Mouse (Mus musculus) heart, embryonic 13.5 days (tissue): ENCODE measurements around the gene Adipor1. TPM values are rescaled to one million over a fixed set of nuclear protein-coding genes. Genes with fewer than 3 reads are reported as not detected.
A peak's percentile ranks its signal among the peaks of the same experiment; 100 is the strongest.

Experiments
- ATAC-seq: fragments of 200-750 bp; cut with Nextera tagmentation; 2 replicates; pipeline ENCODE4 v1.8.0; 2017; ENCODE audit warnings: moderate TSS enrichment; ENCODE audit not compliant: insufficient number of reproducible peaks, low FRiP score, low TSS enrichment; ENCODE audit errors: extremely low read depth
- H3K27ac ChIP-seq: fragments of 300-500 bp; sonication (generic); replicated peaks from 2 replicates; pipeline ENCODE4 v1.5.1; 2015; ENCODE audit warnings: moderate library complexity, mild to moderate bottlenecking, inconsistent platforms
- H3K27me3 ChIP-seq: fragments of 300-500 bp; sonication (generic); replicated peaks from 2 replicates; pipeline ENCODE4 v1.6.1; 2015; ENCODE audit warnings: mild to moderate bottlenecking, inconsistent platforms
- H3K36me3 ChIP-seq: fragments of 300-500 bp; sonication (generic); 2 replicates; pipeline ENCODE4 v1.6.1; 2015; ENCODE audit warnings: mild to moderate bottlenecking, inconsistent platforms
- H3K4me1 ChIP-seq: fragments of 300-500 bp; sonication (generic); 2 replicates; pipeline ENCODE4 v1.6.1; 2015; ENCODE audit warnings: inconsistent platforms
- H3K4me2 ChIP-seq: fragments of 300-500 bp; sonication (generic); 2 replicates; pipeline ENCODE4 v1.6.1; 2015; ENCODE audit warnings: inconsistent platforms, mild to moderate bottlenecking, moderate library complexity
- H3K4me3 ChIP-seq: fragments of 300-500 bp; sonication (generic); 2 replicates; pipeline ENCODE4 v1.5.1; 2015; ENCODE audit warnings: moderate library complexity, mild to moderate bottlenecking, inconsistent platforms
- H3K9ac ChIP-seq: fragments of 300-500 bp; sonication (generic); 2 replicates; pipeline ENCODE4 v1.6.1; 2015; ENCODE audit warnings: inconsistent platforms, mild to moderate bottlenecking, moderate library complexity
- H3K9me3 ChIP-seq: fragments of 300-500 bp; sonication (generic); 2 replicates; pipeline ENCODE4 v1.6.1; 2016; ENCODE audit warnings: inconsistent platforms
- WGBS: fragments of 180-500 bp; shearing (Covaris S2); methylation state at CpG from one replicate; pipeline ENCODE4 v1.1.7; 2015; ENCODE audit warnings: mixed read lengths; 5-methylcytosine and 5-hydroxymethylcytosine counted together
- polyA plus RNA-seq: library from polyadenylated mRNA; unstranded; fragments of >200 nt; fragmentation: Nextera tagmentation; extraction: Ambion mirVana; gene quantifications from 2 replicates; pipeline ENCODE4 v1.2.1, GENCODE M21; 2015

Adipor1 gene
- polyA plus RNA-seq, 1 experiment from 2014 or later, result 133 TPM

GRCm38 (mm10) chr1:134450986-134451385 lies 35.8 kb downstream of the Adipor1 start:
- Histone ChIP-seq H3K9ac (no peak overlapping the region), H3K4me1 (peaks cover 9% of the 10 kb centered on the region), H3K4me2 (no peak overlapping the region), H3K9me3 (no peaks in the 10 kb centered on the region), H3K27me3 (peaks cover 6% of the 10 kb centered on the region), H3K36me3 (no peaks in the 10 kb centered on the region), H3K4me3 (no peak overlapping the region), H3K27ac (no peak overlapping the region)
- WGBS, result 39% methylated on average over 3 of the region's 3 CpGs
- ATAC-seq, result no peak

GRCm38 (mm10) chr1:134454904-134455824 lies 40.0 kb downstream of the Adipor1 start, which contains the start of gene Klhl12:
Gene Klhl12, plus strand, starts transcription at chr1:134455531.
- no peaks in the 10 kb centered on the region for H3K9me3 ChIP-seq
- H3K4me2 ChIP-seq, result peak within 1 kb of the TSS; percentile 91
- peak within 1 kb of the TSS; percentile 96 for H3K9ac ChIP-seq
- peaks cover 15% of the 10 kb centered on the region for H3K4me1 ChIP-seq
- under 1% methylated on average over 61 of the region's 61 CpGs for WGBS
- H3K27ac ChIP-seq, result peak within 1 kb of the TSS; percentile 83
- peak within 1 kb of the TSS; percentile 99 for H3K4me3 ChIP-seq
- H3K36me3 ChIP-seq, result peaks cover 21% of the 10 kb centered on the region
- H3K27me3 ChIP-seq, result peaks cover 6% of the 10 kb centered on the region
- peak; percentile 96 for ATAC-seq

- Histone ChIP-seq H3K27ac (peak overlapping the region; percentile 83), H3K4me2 (peak overlapping the region; percentile 91), H3K4me1 (peaks cover 15% of the 10 kb centered on the region), H3K4me3 (peak overlapping the region; percentile 99), H3K9ac (peak overlapping the region; percentile 96), H3K36me3 (peaks cover 29% of the 10 kb centered on the region), H3K9me3 (no peaks in the 10 kb centered on the region), H3K27me3 (peaks cover 6% of the 10 kb centered on the region)
- ATAC-seq, result no peak
- WGBS, result 15% methylated on average over 5 of the region's 5 CpGs
Measured at GRCm38 (mm10) chr1:134456060-134456459, 40.9 kb downstream of the Adipor1 start.

- 86% methylated on average over 7 of the region's 7 CpGs for WGBS
- no peak for ATAC-seq
- Histone ChIP-seq H3K27me3 (peaks cover 6% of the 10 kb centered on the region), H3K9me3 (no peaks in the 10 kb centered on the region), H3K4me3 (no peak overlapping the region), H3K27ac (no peak overlapping the region), H3K4me2 (no peak overlapping the region), H3K9ac (no peak overlapping the region), H3K36me3 (peaks cover 49% of the 10 kb centered on the region), H3K4me1 (peaks cover 15% of the 10 kb centered on the region)
Measured at GRCm38 (mm10) chr1:134458139-134458727, 43.1 kb downstream of the Adipor1 start.

- no peaks in the 10 kb centered on the region for H3K9me3 ChIP-seq
- H3K4me3 ChIP-seq, result no peak overlapping the region
- H3K4me1 ChIP-seq, result peaks cover 9% of the 10 kb centered on the region
- H3K36me3 ChIP-seq, result peaks cover 69% of the 10 kb centered on the region
- no peak overlapping the region for H3K4me2 ChIP-seq
- ATAC-seq, result no peak
- H3K9ac ChIP-seq, result no peak overlapping the region
- WGBS, result 91% methylated on average over 1 of the region's 1 CpGs
- no peaks in the 10 kb centered on the region for H3K27me3 ChIP-seq
- H3K27ac ChIP-seq, result no peak overlapping the region
Measured at GRCm38 (mm10) chr1:134460294-134461284, 45.4 kb downstream of the Adipor1 start.

Other genes starting within 250 kb of the Adipor1 start
- 0.66 and 1.5 TPM in 2 replicates for gene Chil1, start 233.2 kb upstream of the Adipor1 start, polyA plus RNA-seq
- 0.67 and 2.1 TPM in 2 replicates for gene Mybph, start 221.9 kb upstream of the Adipor1 start, polyA plus RNA-seq
- 8.3 and 9.0 TPM in 2 replicates for gene Adora1, start 179.9 kb upstream of the Adipor1 start, polyA plus RNA-seq
- gene Myog, start 125.4 kb upstream of the Adipor1 start, polyA plus RNA-seq, result 1.5 and 3.5 TPM in 2 replicates
- gene Ppfia4, start 82.5 kb upstream of the Adipor1 start, polyA plus RNA-seq, result 10.9 and 12.6 TPM in 2 replicates
- 54.0 and 63.0 TPM in 2 replicates for gene Tmem183a, start 53.4 kb upstream of the Adipor1 start, polyA plus RNA-seq
- not detected in 2 replicates for gene 4933406M09Rik, start 29.4 kb upstream of the Adipor1 start, polyA plus RNA-seq
- gene Cyb5r1, start 9.8 kb upstream of the Adipor1 start, polyA plus RNA-seq, result 37.8 and 44.7 TPM in 2 replicates
- 15.9 and 19.9 TPM in 2 replicates for gene Klhl12, start 40.2 kb downstream of the Adipor1 start, polyA plus RNA-seq
- gene Rabif, start 79.3 kb downstream of the Adipor1 start, polyA plus RNA-seq, result 28.5 and 29.2 TPM in 2 replicates
- not detected in 2 replicates for gene Mgat4e, start 134.3 kb downstream of the Adipor1 start, polyA plus RNA-seq
- 28.9 and 29.6 TPM in 2 replicates for gene Kdm5b, start 144.8 kb downstream of the Adipor1 start, polyA plus RNA-seq
- gene Syt2, start 231.3 kb downstream of the Adipor1 start, polyA plus RNA-seq, result 0.08 and 0.20 TPM in 2 replicates